Mouse (Mus musculus): ENCODE results near the gene Sf3b4.

The Sf3b4 gene

GRCm38 (mm10) chr3:96172197-96173178, at the start of gene Sf3b4:
TSS of gene Sf3b4 (plus strand) at chr3:96172332.
- peak; percentile 84 for ATAC-seq (ENCODE audit: insufficient number of reproducible peaks, low FRiP score, low TSS enrichment)

DNA sequence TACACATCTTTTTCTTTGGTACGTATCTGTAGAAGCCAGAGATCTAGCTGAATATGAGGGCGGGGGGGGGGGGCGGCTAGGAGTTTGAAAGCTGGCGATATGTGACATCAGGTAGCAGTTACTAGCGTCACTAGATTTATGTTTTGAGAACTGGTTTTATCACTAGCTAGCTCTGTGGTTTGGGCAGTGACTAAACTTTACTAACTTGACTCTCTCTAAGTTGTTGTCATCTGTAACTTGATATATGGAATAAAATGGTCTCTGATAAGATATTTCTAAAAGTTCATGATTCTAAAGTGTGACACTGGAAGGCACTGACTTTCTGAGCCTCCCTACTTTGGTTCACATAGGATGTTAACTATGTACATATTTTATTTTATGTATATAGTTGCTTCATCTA, 47.9 kb upstream of the Sf3b4 start:
- ATAC-seq (ENCODE audit: insufficient number of reproducible peaks, low FRiP score, low TSS enrichment) = no peak

GRCm38 (mm10) chr3:96128128-96128527, 44.0 kb upstream of the Sf3b4 start:
- ATAC-seq (ENCODE audit: insufficient number of reproducible peaks, low FRiP score, low TSS enrichment) = no peak

GRCm38 (mm10) chr3:96132478-96132877, 39.7 kb upstream of the Sf3b4 start:
- ATAC-seq (ENCODE audit: insufficient number of reproducible peaks, low FRiP score, low TSS enrichment) = no peak

GRCm38 (mm10) chr3:96133327-96133905, 38.7 kb upstream of the Sf3b4 start:
- no peak for ATAC-seq (ENCODE audit: insufficient number of reproducible peaks, low FRiP score, low TSS enrichment)

DNA sequence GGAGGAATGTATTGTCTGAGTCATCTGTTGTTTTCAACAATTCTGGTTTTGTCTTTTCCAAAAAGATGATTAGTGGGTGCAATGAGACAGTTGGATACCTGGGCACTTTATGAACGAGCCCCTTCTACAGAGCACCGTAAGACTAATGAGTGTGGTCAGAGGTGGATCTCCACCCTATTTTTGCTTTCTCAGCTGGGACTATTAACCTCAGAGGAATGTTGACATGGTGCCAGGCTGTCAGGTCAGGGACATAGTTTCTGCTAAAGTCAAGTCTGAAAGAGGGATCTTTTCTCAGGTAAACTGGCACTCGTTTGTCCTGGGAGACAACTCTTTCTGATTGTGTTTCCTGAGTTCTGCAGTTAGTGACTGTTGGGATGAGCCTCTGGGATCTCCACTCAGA, 37.1 kb upstream of the Sf3b4 start:
- no peak for ATAC-seq (ENCODE audit: insufficient number of reproducible peaks, low FRiP score, low TSS enrichment)

DNA sequence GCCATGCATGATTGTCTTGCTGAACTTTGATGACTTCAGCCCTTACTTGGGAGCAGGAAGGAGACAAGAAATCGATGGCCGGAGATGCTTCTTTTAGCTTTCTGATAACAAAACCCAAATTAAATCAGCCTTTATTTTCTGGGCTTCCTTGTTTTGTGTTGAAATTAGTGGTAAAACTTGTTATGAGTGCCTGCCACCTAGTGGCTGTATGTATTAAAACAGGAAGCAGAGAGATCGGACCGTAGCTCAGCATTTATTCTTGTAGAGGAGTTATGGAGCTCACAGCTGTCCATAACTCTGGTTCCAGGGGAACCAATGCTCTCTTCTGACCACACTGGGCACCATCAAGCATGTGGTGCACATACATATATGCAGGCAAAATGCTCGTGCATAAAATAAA, 24.2 kb upstream of the Sf3b4 start:
- no peak for ATAC-seq (ENCODE audit: insufficient number of reproducible peaks, low FRiP score, low TSS enrichment)

DNA sequence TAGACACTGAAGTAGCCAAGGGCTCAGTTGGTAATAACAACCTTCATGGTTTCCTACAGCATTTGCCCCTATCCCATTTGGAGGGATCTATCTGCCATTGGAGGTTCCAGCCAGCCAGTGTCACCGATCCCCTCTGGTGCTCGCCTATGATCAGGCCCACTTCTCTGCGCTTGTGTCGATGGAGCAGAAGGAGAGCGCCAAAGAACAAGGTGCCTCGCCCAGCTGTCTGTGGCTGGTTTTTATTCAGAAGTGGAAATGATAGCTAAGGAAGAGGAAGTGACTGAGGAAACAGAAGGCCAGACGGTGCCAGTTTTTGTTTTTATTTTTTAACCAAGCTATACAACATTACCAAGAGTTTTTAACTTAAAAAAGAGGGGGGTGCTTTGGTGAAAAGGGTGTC, 20.3 kb upstream of the Sf3b4 start:
- ATAC-seq (ENCODE audit: insufficient number of reproducible peaks, low FRiP score, low TSS enrichment) = no peak

GRCm38 (mm10) chr3:96152611-96153010, 19.5 kb upstream of the Sf3b4 start:
- ATAC-seq (ENCODE audit: insufficient number of reproducible peaks, low FRiP score, low TSS enrichment) = no peak

- no peak for ATAC-seq (ENCODE audit: insufficient number of reproducible peaks, low FRiP score, low TSS enrichment)
These were observed 16.6 kb upstream of the Sf3b4 start for GRCm38 (mm10) chr3:96155501-96155900.

DNA sequence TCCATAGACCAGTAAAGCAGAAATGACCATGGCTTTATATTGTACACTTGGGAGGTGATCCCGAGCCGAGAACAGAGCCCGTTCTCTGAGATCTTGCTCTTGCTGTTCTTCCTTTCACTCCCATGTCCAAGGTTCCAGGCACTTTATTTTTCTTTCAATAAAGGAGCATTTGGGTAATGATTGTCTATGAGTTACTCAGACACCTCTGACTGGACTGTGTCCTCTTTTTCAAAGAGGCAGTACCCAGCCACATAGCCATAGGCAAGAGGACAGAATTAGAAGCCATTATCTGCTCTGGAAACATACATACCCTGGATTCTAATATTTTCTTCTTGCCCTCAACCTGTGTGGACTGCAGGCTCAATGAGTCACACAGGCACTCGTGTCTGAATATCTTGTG, 12.3 kb upstream of the Sf3b4 start:
- ATAC-seq (ENCODE audit: insufficient number of reproducible peaks, low FRiP score, low TSS enrichment) = no peak

DNA sequence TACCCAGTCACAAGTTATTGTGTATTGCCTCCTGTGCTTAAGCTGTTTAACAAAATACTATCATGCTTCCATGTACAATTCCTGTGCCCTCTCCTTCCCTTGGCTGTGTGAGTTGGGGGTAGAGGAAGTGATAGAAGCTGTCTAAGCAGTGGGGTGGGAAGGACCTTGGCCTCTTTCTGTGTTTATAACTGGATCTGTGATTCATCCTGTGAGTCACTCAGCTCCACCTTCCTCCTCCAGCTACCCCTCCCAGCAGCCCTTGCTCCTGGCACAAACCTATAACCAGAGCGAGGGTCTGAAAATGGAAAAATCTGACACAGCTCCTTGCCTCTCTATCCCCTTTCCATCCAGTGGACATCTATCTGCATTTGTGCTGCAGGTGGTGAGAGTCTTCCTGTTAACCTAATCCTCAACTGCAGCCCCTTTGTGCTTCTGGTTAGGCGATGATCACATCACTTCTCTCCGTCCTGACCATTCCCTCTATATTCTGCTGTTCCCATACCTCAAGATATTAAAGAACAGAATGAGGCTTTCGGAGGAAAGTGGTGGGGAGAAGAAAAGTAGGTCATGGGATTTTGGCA, 11.8 kb upstream of the Sf3b4 start:
- ATAC-seq (ENCODE audit: insufficient number of reproducible peaks, low FRiP score, low TSS enrichment) = peak; percentile 27; the same call in 1 of the 2 replicates

DNA sequence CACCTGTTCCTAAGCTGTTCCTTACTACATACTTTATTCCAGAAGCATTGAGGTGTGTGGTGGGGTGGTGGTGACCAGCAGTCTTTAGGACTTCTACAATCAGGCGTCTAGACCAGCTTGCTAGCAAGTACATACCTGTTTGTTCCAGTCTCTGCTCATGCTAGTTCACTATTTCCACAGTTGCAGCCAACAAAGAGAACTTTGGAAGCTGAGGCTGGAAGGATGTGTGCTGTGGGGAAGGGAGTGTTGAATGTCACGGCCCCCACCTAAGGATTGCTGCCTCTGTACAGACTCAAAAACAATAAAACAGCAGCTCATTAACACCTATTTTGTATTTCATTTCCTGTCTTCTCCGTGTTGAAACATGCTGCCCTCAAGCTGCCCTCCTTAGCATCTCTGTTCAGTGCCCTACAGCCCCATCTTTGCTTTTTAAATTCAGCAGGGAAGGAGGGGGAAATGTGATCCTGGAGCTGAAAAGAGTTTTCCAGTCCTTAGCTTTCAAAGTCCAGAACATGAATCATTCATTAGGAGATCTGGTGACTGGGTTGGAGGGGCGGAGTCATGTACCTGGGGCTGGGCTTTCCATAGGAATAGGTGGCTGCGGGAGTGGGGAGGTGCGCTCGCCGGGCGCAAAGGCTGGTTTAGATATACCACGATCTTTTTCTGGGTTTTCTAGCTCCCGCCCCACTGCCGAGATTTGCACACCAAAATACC, 11.2 kb upstream of the Sf3b4 start:
- peak; percentile 68; the same call in 1 of the 2 replicates for ATAC-seq (ENCODE audit: insufficient number of reproducible peaks, low FRiP score, low TSS enrichment)

- ATAC-seq (ENCODE audit: insufficient number of reproducible peaks, low FRiP score, low TSS enrichment) = peak; percentile 37; the same call in 1 of the 2 replicates
These were observed 10.0 kb upstream of the Sf3b4 start, which contains the start of gene Mtmr11 for GRCm38 (mm10) chr3:96161869-96162840. TSS of gene Mtmr11 (plus strand) at chr3:96162004.

DNA sequence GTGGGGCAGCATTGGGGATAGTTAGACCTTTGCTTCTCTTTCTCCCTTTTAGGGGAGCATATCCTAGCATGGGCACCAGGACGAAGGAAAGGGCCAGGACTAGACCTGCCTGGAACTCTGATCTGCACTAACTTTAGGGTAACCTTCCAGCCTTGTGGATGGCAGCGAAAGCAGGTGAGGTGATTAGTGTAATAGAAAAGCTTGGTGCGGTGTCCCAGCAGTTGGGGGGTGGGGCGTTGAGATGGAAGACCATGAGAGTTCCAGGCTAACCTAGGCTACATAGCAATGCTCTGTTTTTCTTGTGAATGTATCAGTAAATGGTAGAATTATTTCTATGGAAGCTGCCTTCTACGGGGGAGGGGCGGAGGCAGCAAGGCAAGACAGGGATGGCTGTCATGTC, 9.1 kb upstream of the Sf3b4 start:
- no peak for ATAC-seq (ENCODE audit: insufficient number of reproducible peaks, low FRiP score, low TSS enrichment)

DNA sequence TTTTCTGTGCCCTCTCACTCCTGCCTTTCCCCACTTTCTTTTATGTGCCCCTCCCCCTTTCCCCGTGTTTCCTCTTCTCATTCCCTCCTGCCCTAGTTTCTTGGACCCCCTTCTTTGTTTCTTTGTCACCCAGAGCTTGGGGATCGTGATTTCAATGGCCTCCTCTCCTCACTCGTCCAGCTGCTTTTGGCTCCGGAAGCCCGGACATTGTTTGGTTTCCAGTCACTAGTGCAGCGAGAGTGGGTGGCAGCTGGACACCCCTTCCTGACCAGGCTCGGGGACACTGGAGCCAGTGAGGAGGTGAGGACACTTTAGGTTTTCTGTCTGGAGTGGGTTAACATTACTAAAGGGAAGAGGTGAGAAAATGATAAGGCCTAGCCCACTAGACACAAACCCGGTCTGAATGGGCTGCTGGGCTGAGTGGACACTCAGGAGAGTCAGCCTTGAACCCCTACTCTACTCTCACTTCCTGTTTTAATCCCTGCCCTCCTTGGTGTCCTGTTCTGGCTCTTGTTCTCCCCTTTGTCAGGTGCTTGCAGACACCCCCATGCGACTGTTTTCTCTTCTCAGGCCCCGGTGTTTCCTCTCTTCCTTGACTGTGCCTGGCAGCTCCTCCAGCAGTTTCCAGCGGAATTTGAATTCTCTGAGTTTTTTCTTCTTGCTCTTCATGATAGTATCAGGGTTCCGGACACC, 3.5 kb upstream of the Sf3b4 start:
- ATAC-seq (ENCODE audit: insufficient number of reproducible peaks, low FRiP score, low TSS enrichment) = no peak

- no peak for ATAC-seq (ENCODE audit: insufficient number of reproducible peaks, low FRiP score, low TSS enrichment)
These were observed 1.9 kb upstream of the Sf3b4 start for GRCm38 (mm10) chr3:96170276-96170675.

DNA sequence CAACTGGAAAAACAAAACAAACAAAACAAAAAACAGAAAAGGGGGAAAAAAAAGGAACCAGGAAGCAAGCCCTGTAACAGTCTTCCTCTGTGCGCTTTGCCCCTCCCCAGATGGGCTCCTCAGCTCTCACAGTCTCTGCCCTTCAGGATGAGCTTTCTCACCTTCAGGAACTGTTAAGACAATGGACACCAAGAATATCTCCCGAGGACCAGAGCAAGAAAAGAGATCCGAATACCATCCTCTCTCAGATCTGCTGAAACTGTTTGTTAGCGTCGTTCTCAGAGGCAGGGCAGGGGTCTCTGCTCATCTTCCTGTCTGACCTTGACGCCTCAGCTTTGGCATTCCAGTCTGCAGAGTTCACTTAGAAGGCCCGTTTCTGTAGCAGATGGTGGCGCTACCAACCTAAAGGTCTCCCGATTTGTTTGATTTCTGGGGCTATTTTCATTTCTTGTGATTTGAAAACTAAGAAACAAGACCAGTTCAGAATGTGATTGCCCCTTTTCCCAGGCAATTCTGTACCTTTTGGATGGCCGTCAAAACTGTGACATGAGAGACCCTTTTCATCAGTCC, 1.1 kb upstream of the Sf3b4 start:
- no peak for ATAC-seq (ENCODE audit: insufficient number of reproducible peaks, low FRiP score, low TSS enrichment)

All from cerebellum, adult (tissue).